Mouse (Mus musculus) bone marrow, adult 2 months (tissue): ENCODE data around the gene Osbpl6. TPM values are rescaled to one million over a fixed set of nuclear protein-coding genes. Genes with fewer than 3 reads are reported as not detected.
A peak's percentile ranks its signal among the peaks of the same experiment; 100 is the strongest.

ENCODE experiments used
- H3K27ac ChIP-seq: fragments of 200-500 bp; 2 replicates; pipeline ENCODE4 v1.5.1; 2012; ENCODE audit warnings: low read depth, mild to moderate bottlenecking, control low read depth, inconsistent platforms, low read length; ENCODE audit not compliant: control insufficient read depth, poor library complexity, insufficient read depth
- H3K4me1 ChIP-seq: fragments of 200-500 bp; 2 replicates; pipeline ENCODE4 v1.6.1; 2011; ENCODE audit warnings: low read length; ENCODE audit not compliant: control insufficient read depth, insufficient read depth
- H3K4me3 ChIP-seq: fragments of 200-500 bp; replicated peaks from 2 replicates; pipeline ENCODE3; 2011; ENCODE audit warnings: mild to moderate bottlenecking, low read depth, low read length, control low read depth; ENCODE audit not compliant: control insufficient read depth
- CTCF ChIP-seq: fragments of 200-500 bp; IDR thresholded peaks from 2 replicates; pipeline ENCODE4 v1.5.1; 2011; ENCODE audit warnings: low read length, control low read depth; ENCODE audit not compliant: control insufficient read depth, insufficient read depth
- POLR2A ChIP-seq: fragments of 200-500 bp; IDR thresholded peaks from 2 replicates; pipeline ENCODE4 v1.6.1; 2011; ENCODE audit warnings: low read depth, mild to moderate bottlenecking, control low read depth, low read length, borderline replicate concordance; ENCODE audit not compliant: control insufficient read depth
- WGBS: fragments of 180-500 bp; shearing (Covaris S2); methylation state at CpG from one replicate; pipeline ENCODE4 v1.1.7; 2018; 5-methylcytosine and 5-hydroxymethylcytosine counted together
- polyA plus RNA-seq: library from polyadenylated mRNA; stranded (reverse); fragments of >200 nt; gene quantifications from 2 replicates; pipeline ENCODE4 v1.2.4, GENCODE M21; 2011; ENCODE audit warnings: low replicate concordance; ENCODE audit not compliant: missing spikeins, insufficient read depth, insufficient read length

The Osbpl6 gene
- polyA plus RNA-seq, 1 experiment, result 0.92 TPM

- TF ChIP-seq CTCF (no peak), POLR2A (no peak)
- Histone ChIP-seq H3K4me1 (no peaks in the 10 kb centered on the region), H3K4me3 (peak overlapping the region; percentile 98), H3K27ac (peak overlapping the region; percentile 66)
- WGBS, result under 1% methylated on average over 7 of the region's 7 CpGs
These were observed 35.7 kb upstream of the Osbpl6 start for GRCm38 (mm10) chr2:76370656-76370922.

DNA sequence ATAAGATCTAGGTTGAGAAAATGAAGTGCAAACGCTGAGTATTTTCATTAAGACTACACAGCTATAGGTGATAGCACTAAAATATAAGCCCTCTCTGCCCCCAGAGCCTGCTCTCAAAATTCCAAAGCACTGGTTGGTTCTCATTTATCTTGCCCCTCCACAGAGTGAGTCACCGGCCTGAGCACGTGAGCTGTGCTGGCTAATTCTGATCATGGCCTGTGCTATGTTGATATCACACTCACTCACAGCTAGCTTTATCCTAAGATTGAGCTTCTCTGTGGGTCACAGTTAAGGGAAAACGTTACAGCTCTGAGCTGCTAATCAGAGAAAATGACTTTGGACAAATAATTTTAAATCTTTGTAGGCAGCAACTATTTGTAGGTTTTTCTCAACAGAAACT, 34.1 kb upstream of the Osbpl6 start:
- H3K4me3 ChIP-seq, result no peak overlapping the region
- WGBS, result 68% methylated on average over 4 of the region's 4 CpGs
- H3K27ac ChIP-seq, result no peak overlapping the region
- H3K4me1 ChIP-seq, result no peaks in the 10 kb centered on the region
- TF ChIP-seq POLR2A (no peak), CTCF (no peak)

- Histone ChIP-seq H3K27ac (no peak overlapping the region), H3K4me1 (no peaks in the 10 kb centered on the region), H3K4me3 (no peak overlapping the region)
- TF ChIP-seq POLR2A (no peak), CTCF (no peak)
- 90% methylated on average over 6 of the region's 6 CpGs for WGBS
These were observed 31.6 kb upstream of the Osbpl6 start for GRCm38 (mm10) chr2:76374544-76375206.

GRCm38 (mm10) chr2:76378646-76379045, 27.7 kb upstream of the Osbpl6 start:
- H3K27ac ChIP-seq, result no peak overlapping the region
- H3K4me3 ChIP-seq, result no peak overlapping the region
- H3K4me1 ChIP-seq, result no peaks in the 10 kb centered on the region
- 92% methylated on average over 19 of the region's 19 CpGs for WGBS
- TF ChIP-seq CTCF (no peak), POLR2A (no peak)

DNA sequence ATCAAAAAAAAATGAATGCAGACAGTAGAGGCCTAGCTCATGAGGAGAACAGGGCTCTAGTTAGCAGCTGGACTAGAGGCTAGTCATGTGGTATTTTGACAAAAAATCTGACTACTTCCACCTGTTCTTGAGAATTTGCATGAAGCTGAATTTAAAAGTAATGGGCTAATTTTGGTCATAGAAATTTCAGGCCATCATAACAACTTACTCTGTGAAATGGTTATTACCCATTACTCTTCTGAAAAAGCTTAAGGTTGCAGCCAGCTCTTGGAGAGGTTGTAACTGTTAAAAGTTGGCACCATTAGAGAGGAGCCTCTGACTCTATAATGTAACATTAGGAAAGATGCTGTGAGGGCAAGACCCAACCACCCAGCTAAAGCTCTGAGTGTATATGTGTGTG, 19.8 kb upstream of the Osbpl6 start:
- Histone ChIP-seq H3K4me1 (no peaks in the 10 kb centered on the region), H3K4me3 (no peak overlapping the region), H3K27ac (no peak overlapping the region)
- TF ChIP-seq CTCF (no peak), POLR2A (no peak)

GRCm38 (mm10) chr2:76400178-76400577, 6.1 kb upstream of the Osbpl6 start:
- no peak overlapping the region for H3K27ac ChIP-seq
- no peak overlapping the region for H3K4me3 ChIP-seq
- no peaks in the 10 kb centered on the region for H3K4me1 ChIP-seq
- TF ChIP-seq CTCF (no peak), POLR2A (no peak)

- Histone ChIP-seq H3K4me1 (no peaks in the 10 kb centered on the region), H3K4me3 (no peak overlapping the region), H3K27ac (no peak overlapping the region)
- TF ChIP-seq POLR2A, result no peak
- WGBS, result 13% methylated on average over 15 of the region's 15 CpGs
These were observed 635 bp upstream of the Osbpl6 start for GRCm38 (mm10) chr2:76405596-76406150.

DNA sequence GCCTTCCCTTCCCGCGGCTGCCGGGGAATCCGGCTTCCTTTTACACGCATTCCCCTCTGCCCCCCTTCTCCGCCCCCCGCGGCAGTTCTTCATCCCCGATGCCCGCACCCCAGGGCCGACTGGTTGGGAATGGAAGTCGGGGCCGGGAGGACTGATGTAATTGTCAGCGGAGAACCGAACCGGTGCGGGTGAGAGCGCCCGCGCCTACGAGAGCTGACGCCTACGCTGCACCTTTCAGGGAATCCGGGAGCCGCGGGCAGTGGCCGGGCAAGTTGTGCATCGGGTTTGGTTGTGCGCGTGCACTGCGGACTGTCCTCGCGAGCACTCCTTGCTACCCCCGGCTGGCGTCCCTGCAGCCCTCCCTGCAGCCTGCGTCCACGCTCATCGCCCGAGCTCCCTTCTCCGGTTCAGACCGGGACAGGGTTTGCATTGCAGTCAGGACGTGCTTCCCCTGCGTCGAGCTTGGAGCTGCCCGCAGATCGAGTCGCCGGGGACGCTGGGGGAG, 681 bp downstream of the Osbpl6 start:
- H3K4me1 ChIP-seq, result no peaks in the 10 kb centered on the region
- TF ChIP-seq POLR2A, result no peak
- H3K4me3 ChIP-seq, result peak overlapping the region; percentile 12
- no peak overlapping the region for H3K27ac ChIP-seq
- under 1% methylated on average over 49 of the region's 49 CpGs for WGBS

DNA sequence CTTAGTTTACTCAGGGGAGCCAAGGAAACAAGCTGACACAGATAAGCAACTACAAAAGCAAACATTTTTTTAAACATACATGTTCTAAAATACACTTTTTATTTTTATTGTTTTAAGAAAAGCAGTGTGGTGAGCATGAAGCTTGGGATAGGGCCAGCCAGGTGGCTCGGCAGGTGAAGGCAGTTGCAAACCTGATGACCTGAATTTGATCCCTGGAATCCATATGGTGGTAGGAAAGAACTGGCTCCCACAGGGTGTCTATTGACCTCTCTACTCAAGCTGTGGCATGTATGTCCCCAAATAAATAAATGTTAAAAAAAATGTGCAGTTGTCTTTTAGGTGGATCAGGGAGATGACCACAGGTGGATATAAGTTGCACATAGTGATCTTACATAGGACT, 3.2 kb downstream of the Osbpl6 start:
- 50% methylated on average over 1 of the region's 1 CpGs for WGBS
- TF ChIP-seq CTCF (no peak), POLR2A (no peak)
- H3K4me1 ChIP-seq, result no peaks in the 10 kb centered on the region

More for the DNA sequence above, 3.2 kb downstream of the Osbpl6 start:
- Histone ChIP-seq H3K4me3 (no peak overlapping the region), H3K27ac (no peak overlapping the region)
